Mouse (Mus musculus) heart, embryonic 16.5 days (tissue): ENCODE measurements around the gene Cacna2d2. TPM values are rescaled to one million over a fixed set of nuclear protein-coding genes. Genes with fewer than 3 reads are reported as not detected.

Source experiments
- ATAC-seq: fragments of 200-750 bp; cut with Nextera tagmentation; replicated peaks from 2 replicates; pipeline ENCODE4 v1.8.0; 2017; ENCODE audit warnings: moderate number of reproducible peaks; ENCODE audit not compliant: insufficient read depth, low FRiP score; ENCODE audit errors: extremely low read depth
- H3K27ac ChIP-seq: fragments of 300-500 bp; sonication (generic); 2 replicates; pipeline ENCODE4 v1.5.1; 2014; ENCODE audit warnings: mild to moderate bottlenecking, low read length, control low read depth, moderate library complexity
- H3K27me3 ChIP-seq: fragments of 300-500 bp; sonication (generic); 2 replicates; pipeline ENCODE4 v1.6.1; 2014; ENCODE audit warnings: low read length, mixed read lengths; ENCODE audit not compliant: control insufficient read depth, insufficient read depth
- H3K36me3 ChIP-seq: fragments of 300-500 bp; sonication (generic); 2 replicates; pipeline ENCODE4 v1.6.1; 2014; ENCODE audit not compliant: control insufficient read depth, insufficient read depth
- H3K4me1 ChIP-seq: fragments of 300-500 bp; sonication (generic); 2 replicates; pipeline ENCODE4 v1.6.1; 2014; ENCODE audit warnings: low read length, mixed read lengths; ENCODE audit not compliant: control insufficient read depth, insufficient read depth
- H3K4me2 ChIP-seq: fragments of 300-500 bp; sonication (generic); 2 replicates; pipeline ENCODE4 v1.6.1; 2014; ENCODE audit warnings: low read depth, mild to moderate bottlenecking, control low read depth, low read length
- H3K4me3 ChIP-seq: fragments of 300-500 bp; sonication (generic); 2 replicates; pipeline ENCODE4 v1.5.1; 2014; ENCODE audit warnings: mild to moderate bottlenecking, control low read depth, low read length
- H3K9ac ChIP-seq: fragments of 300-500 bp; sonication (generic); 2 replicates; pipeline ENCODE4 v1.6.1; 2014; ENCODE audit warnings: low read length, control low read depth
- H3K9me3 ChIP-seq: fragments of 300-500 bp; sonication (generic); replicated peaks from 2 replicates; pipeline ENCODE4 v1.6.1; 2016; ENCODE audit warnings: low read length; ENCODE audit not compliant: control insufficient read depth
- WGBS: fragments of 180-500 bp; shearing (Covaris S2); extraction: QIAGEN DNeasy Blood & Tissue Kit; methylation state at CpG from one replicate; pipeline ENCODE4 v1.1.7; 2014; 5-methylcytosine and 5-hydroxymethylcytosine counted together
- polyA plus RNA-seq: library from polyadenylated mRNA; unstranded; fragments of >200 nt; fragmentation: Nextera tagmentation; extraction: Ambion mirVana; gene quantifications from 2 replicates; pipeline ENCODE4 v1.2.1, GENCODE M21; 2015

Gene Cacna2d2
- polyA plus RNA-seq, 1 experiment from 2014 or later: 2.6 TPM

DNA sequence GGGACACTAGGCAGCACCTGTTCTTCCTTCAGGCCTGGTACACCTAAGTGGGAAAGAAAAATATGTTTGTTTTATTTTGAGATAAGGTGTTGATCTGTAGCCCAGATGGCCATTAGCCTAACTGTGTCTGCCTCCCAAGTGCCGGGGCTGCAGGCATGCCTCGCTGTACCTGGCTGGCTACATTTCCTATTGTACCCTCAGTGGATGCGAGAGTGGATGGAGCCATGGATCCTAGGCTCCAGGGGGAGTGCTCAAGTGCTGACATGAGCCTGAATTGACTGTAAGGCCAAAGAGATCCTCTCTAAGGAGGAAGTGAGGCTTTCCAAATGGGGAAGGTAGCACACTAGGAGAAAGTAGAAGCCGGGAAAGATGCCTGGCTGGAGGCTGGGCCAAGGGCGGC lies 148.5 kb downstream of the Cacna2d2 start:
- no peak for ATAC-seq
- Histone ChIP-seq H3K4me3 (no peak overlapping the region), H3K9me3 (no peaks in the 10 kb centered on the region), H3K27ac (no peak overlapping the region), H3K4me2 (no peak overlapping the region), H3K4me1 (peaks cover 31% of the 10 kb centered on the region), H3K36me3 (peaks cover 9% of the 10 kb centered on the region), H3K27me3 (peaks cover 8% of the 10 kb centered on the region), H3K9ac (no peak overlapping the region)
- 77% methylated on average over 5 of the region's 5 CpGs for WGBS

DNA sequence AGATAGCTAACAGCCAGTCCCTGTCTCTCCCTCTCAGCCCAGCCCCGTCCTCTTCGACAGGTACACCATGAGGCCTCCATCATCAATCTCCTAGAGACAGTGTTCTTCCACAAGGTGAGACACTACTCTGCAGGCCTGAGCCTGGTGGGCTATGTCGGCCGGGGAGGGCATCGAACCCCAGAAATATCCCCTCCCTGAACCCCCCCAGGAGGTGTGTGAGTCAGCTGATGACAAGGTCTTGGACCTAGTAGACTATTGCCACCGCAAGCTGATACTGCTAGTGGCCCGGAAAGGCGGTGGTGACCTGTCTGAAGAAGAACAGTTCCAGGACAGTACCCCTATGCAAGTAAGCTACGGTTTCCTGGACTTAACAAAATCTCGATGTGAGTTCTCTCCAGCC lies 149.4 kb downstream of the Cacna2d2 start:
- WGBS: 88% methylated on average over 10 of the region's 10 CpGs
- H3K27ac ChIP-seq: no peak overlapping the region
- H3K4me2 ChIP-seq: no peak overlapping the region
- peaks cover 31% of the 10 kb centered on the region for H3K4me1 ChIP-seq
- H3K9me3 ChIP-seq: no peaks in the 10 kb centered on the region
- no peak overlapping the region for H3K9ac ChIP-seq
- ATAC-seq: no peak
- H3K4me3 ChIP-seq: no peak overlapping the region
- peaks cover 9% of the 10 kb centered on the region for H3K36me3 ChIP-seq
- H3K27me3 ChIP-seq: peaks cover 8% of the 10 kb centered on the region

- no peak for ATAC-seq
- 79% methylated on average over 20 of the region's 20 CpGs for WGBS
- Histone ChIP-seq H3K9ac (no peak overlapping the region), H3K9me3 (no peaks in the 10 kb centered on the region), H3K4me3 (no peak overlapping the region), H3K36me3 (peaks cover 3% of the 10 kb centered on the region), H3K27me3 (peaks cover 8% of the 10 kb centered on the region), H3K27ac (no peak overlapping the region), H3K4me2 (no peak overlapping the region), H3K4me1 (peaks cover 31% of the 10 kb centered on the region)
Observed at GRCm38 (mm10) chr9:107549297-107550074, 150.1 kb downstream of the Cacna2d2 start.

GRCm38 (mm10) chr9:107550491-107551116 lies 151.2 kb downstream of the Cacna2d2 start:
- H3K4me3 ChIP-seq: peak overlapping the region; percentile 51
- H3K4me1 ChIP-seq: peaks cover 32% of the 10 kb centered on the region
- H3K27me3 ChIP-seq: peaks cover 8% of the 10 kb centered on the region
- ATAC-seq: no peak
- WGBS: 46% methylated on average over 23 of the region's 23 CpGs
- H3K36me3 ChIP-seq: no peaks in the 10 kb centered on the region
- peak overlapping the region; percentile 71 for H3K9ac ChIP-seq
- H3K9me3 ChIP-seq: no peaks in the 10 kb centered on the region
- peak overlapping the region; percentile 91 for H3K4me2 ChIP-seq
- H3K27ac ChIP-seq: 0 out of 2 replicates have a peak overlapping the region, but pooled peaks have one; percentile 1

- H3K4me2 ChIP-seq: peak within 1 kb of the TSS; percentile 91
- WGBS: 1% methylated on average over 63 of the region's 63 CpGs
- peak; percentile 10; the same call in 1 of the 2 replicates for ATAC-seq
- peaks cover 36% of the 10 kb centered on the region for H3K4me1 ChIP-seq
- H3K27me3 ChIP-seq: peaks cover 8% of the 10 kb centered on the region
- H3K9ac ChIP-seq: peak within 1 kb of the TSS; percentile 71
- H3K27ac ChIP-seq: peak within 1 kb of the TSS; percentile 15
- H3K36me3 ChIP-seq: no peaks in the 10 kb centered on the region
- no peaks in the 10 kb centered on the region for H3K9me3 ChIP-seq
- peak within 1 kb of the TSS; percentile 51 for H3K4me3 ChIP-seq
Observed at GRCm38 (mm10) chr9:107551117-107551889, 151.9 kb downstream of the Cacna2d2 start, which contains the start of gene Rassf1. Gene Rassf1 (plus strand): TSS chr9:107551555.

GRCm38 (mm10) chr9:107551890-107552355 lies 152.5 kb downstream of the Cacna2d2 start:
- Histone ChIP-seq H3K4me3 (peak overlapping the region; percentile 51), H3K36me3 (no peaks in the 10 kb centered on the region), H3K9ac (peak overlapping the region; percentile 71), H3K27ac (peak overlapping the region; percentile 15), H3K27me3 (peaks cover 8% of the 10 kb centered on the region), H3K9me3 (no peaks in the 10 kb centered on the region), H3K4me2 (peak overlapping the region; percentile 91), H3K4me1 (peaks cover 35% of the 10 kb centered on the region)
- ATAC-seq: no peak
- WGBS: 26% methylated on average over 8 of the region's 8 CpGs

- no peak overlapping the region for H3K4me3 ChIP-seq
- H3K27me3 ChIP-seq: peaks cover 8% of the 10 kb centered on the region
- no peaks in the 10 kb centered on the region for H3K9me3 ChIP-seq
- no peak overlapping the region for H3K27ac ChIP-seq
- peak overlapping the region; percentile 91 for H3K4me2 ChIP-seq
- ATAC-seq: no peak
- H3K9ac ChIP-seq: no peak overlapping the region
- 81% methylated on average over 5 of the region's 5 CpGs for WGBS
- peaks cover 29% of the 10 kb centered on the region for H3K4me1 ChIP-seq
- H3K36me3 ChIP-seq: peaks cover 7% of the 10 kb centered on the region
Observed at GRCm38 (mm10) chr9:107552690-107553393, 153.4 kb downstream of the Cacna2d2 start.

- H3K4me2 ChIP-seq: peak overlapping the region; percentile 91
- ATAC-seq: peak; percentile 32
- H3K36me3 ChIP-seq: peaks cover 16% of the 10 kb centered on the region
- peak overlapping the region; percentile 76 for H3K9ac ChIP-seq
- peak overlapping the region; percentile 70 for H3K4me3 ChIP-seq
- peak overlapping the region; percentile 83 for H3K27ac ChIP-seq
- peaks cover 8% of the 10 kb centered on the region for H3K27me3 ChIP-seq
- no peaks in the 10 kb centered on the region for H3K9me3 ChIP-seq
- 7% methylated on average over 37 of the region's 37 CpGs for WGBS
- H3K4me1 ChIP-seq: peaks cover 29% of the 10 kb centered on the region
Observed at GRCm38 (mm10) chr9:107553541-107554318, 154.3 kb downstream of the Cacna2d2 start.
